Mouse (Mus musculus): ENCODE data around the gene Prpsap1.

DNA sequence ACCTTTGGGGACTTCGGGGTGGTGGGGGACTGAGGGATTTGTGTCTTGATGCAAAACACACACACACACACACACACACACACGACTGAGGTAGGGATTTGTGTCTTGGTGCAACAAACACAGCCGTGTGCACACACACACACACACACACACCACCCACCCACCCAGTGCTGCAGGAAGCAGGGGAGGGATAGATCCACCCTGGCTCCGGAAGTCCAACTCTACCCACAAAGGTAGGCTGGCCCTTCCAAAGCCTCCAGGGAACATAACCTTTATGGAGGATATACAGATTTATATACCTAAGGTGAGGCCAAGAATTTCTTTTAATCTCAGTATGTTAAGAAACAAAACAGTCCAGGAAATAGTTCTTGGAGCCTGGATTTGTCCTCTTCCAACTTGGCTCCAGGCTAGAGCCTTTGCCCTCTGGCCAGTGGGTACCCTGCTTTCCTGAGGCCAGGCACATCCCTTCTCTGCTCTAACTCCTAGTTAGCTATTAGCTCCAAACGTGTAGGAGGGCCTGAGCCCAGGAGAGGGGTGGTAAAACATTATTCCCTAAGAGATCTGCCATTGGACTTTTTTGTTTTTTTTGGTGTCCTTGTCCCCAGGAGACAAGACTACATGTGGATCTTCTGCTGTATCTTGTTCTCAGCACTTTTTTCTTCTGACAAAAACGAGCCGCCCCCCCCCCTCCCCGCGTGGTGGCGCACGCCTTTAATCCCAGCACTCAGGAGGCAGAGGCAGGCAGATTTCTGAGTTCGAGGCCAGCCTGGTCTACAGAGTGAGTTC is 58.8 kb downstream of the Prpsap1 start:
- TF ChIP-seq CTCF (IDR thresholded peaks at IDR 0.05; ENCODE audit: low read depth) (no peak), EP300 (IDR thresholded peaks at IDR 0.05; ENCODE audit: low read depth) (no peak)
